Mouse (Mus musculus): Measurements from ENCODE around the gene Bmp7.

DNA sequence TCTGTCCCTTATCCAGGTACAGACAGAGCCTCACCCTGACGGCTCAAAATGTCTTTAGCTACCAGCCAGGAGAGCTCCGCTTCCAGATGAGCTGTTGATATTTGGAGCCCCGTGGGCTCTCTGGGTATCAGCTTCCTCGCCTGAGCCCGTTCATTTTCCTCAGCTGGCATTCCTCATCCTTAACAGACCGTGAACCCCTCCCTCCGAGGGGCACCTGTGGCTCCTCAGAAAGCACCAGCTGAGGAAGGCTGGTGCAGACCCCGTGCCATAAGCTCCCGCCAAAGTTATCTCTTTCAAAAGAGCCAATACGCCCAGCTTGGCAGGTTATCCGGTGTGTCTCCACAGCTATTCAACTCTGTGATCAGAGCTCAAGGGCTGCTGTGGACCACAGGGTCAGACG is 50.9 kb downstream of the Bmp7 start:
- no peak for TF ChIP-seq CTCF (conservative IDR thresholded peaks at IDR 0.05; ENCODE audit: low read length)
- no peak for TF ChIP-seq POU5F1 (IDR thresholded peaks at IDR 0.05; ENCODE audit: borderline replicate concordance, low read length)
